Mouse (Mus musculus) common myeloid progenitor, adult 5-6 weeks (primary cell): ENCODE results near the gene Amotl1. TPM values are rescaled to one million over a fixed set of nuclear protein-coding genes. Genes with fewer than 3 reads are reported as not detected.
"Not testable (repeated sequence)": the region's sequence is repeated elsewhere in the genome, so short reads cannot be mapped to it uniquely, and the experiment has no call there.

Experiments used
- ATAC-seq: replicated peaks from 2 replicates; pipeline ENCODE4 v1.8.0; 2016; ENCODE audit warnings: low read depth, mild to moderate bottlenecking, moderate TSS enrichment, inconsistent platforms; ENCODE audit not compliant: poor library complexity, severe bottlenecking
- total RNA-seq: library from RNA; stranded (forward); fragments of 200-1000, 187-1606 nt; gene quantifications from 2 replicates; pipeline ENCODE4 v1.2.3, GENCODE M21; 2017

Amotl1 gene
- total RNA-seq: 0.05 TPM in 1 of 2 replicates, not detected in the other

- ATAC-seq: no peak
Measured at GRCm38 (mm10) chr9:14644956-14645355, at the start of gene Amotl1. Gene Amotl1, minus strand, starts transcription at chr9:14645056.

- ATAC-seq: no peak
Measured at GRCm38 (mm10) chr9:14689376-14690108, 44.7 kb upstream of the Amotl1 start.

- no peak for ATAC-seq
Measured at GRCm38 (mm10) chr9:14684363-14684762, 39.5 kb upstream of the Amotl1 start.

- ATAC-seq: no peak
Measured at GRCm38 (mm10) chr9:14682741-14683140, 37.9 kb upstream of the Amotl1 start.

GRCm38 (mm10) chr9:14680584-14680983, 35.7 kb upstream of the Amotl1 start:
- no peak for ATAC-seq

GRCm38 (mm10) chr9:14675707-14676691, 31.1 kb upstream of the Amotl1 start:
- ATAC-seq: no peak

- no peak for ATAC-seq
Measured at GRCm38 (mm10) chr9:14674506-14674905, 29.6 kb upstream of the Amotl1 start.

- ATAC-seq: no peak
Measured at GRCm38 (mm10) chr9:14673109-14673508, 28.3 kb upstream of the Amotl1 start.

GRCm38 (mm10) chr9:14671965-14672364, 27.1 kb upstream of the Amotl1 start:
- ATAC-seq: not testable (repeated sequence)

- no peak for ATAC-seq
Measured at GRCm38 (mm10) chr9:14668382-14668781, 23.5 kb upstream of the Amotl1 start.

GRCm38 (mm10) chr9:14666071-14666470, 21.2 kb upstream of the Amotl1 start:
- ATAC-seq: no peak

GRCm38 (mm10) chr9:14663591-14663990, 18.7 kb upstream of the Amotl1 start:
- no peak for ATAC-seq

- ATAC-seq: no peak
Measured at GRCm38 (mm10) chr9:14662876-14663275, 18.0 kb upstream of the Amotl1 start.

GRCm38 (mm10) chr9:14662138-14662537, 17.3 kb upstream of the Amotl1 start:
- ATAC-seq: no peak

GRCm38 (mm10) chr9:14657926-14658325, 13.1 kb upstream of the Amotl1 start:
- ATAC-seq: peak; percentile 52; the same call in 1 of the 2 replicates

- ATAC-seq: no peak
Measured at GRCm38 (mm10) chr9:14654010-14654409, 9.2 kb upstream of the Amotl1 start.

GRCm38 (mm10) chr9:14652761-14653160, 7.9 kb upstream of the Amotl1 start:
- ATAC-seq: no peak

- no peak for ATAC-seq
Measured at GRCm38 (mm10) chr9:14647849-14648248, 3.0 kb upstream of the Amotl1 start.

- ATAC-seq: no peak
Measured at GRCm38 (mm10) chr9:14646641-14647040, 1.8 kb upstream of the Amotl1 start.

GRCm38 (mm10) chr9:14646061-14646460, 1.2 kb upstream of the Amotl1 start:
- ATAC-seq: no peak

- ATAC-seq: no peak
Measured at GRCm38 (mm10) chr9:14643328-14643727, 1.5 kb downstream of the Amotl1 start.
